Mouse (Mus musculus) bone marrow macrophage, adult 2 months (primary cell): ENCODE measurements around the gene Iba57.
"Not testable (repeated sequence)": the region's sequence is repeated elsewhere in the genome, so short reads cannot be mapped to it uniquely, and the experiment has no call there.

Source experiments
- CTCF ChIP-seq: IDR thresholded peaks from 2 replicates; pipeline ENCODE4 v1.5.1; 2012; ENCODE audit warnings: low read depth, mild to moderate bottlenecking, low read length, moderate library complexity
- POLR2A ChIP-seq: IDR thresholded peaks from 2 replicates; pipeline ENCODE4 v1.6.1; 2012; ENCODE audit warnings: mild to moderate bottlenecking, low read depth, low read length, borderline replicate concordance

GRCm38 (mm10) chr11:59212320-59212719 is 48.8 kb upstream of the Iba57 start:
- not testable (repeated sequence) for TF ChIP-seq CTCF, POLR2A
